Mouse (Mus musculus): ENCODE results near the gene Nox4. TPM values are rescaled to one million over a fixed set of nuclear protein-coding genes. Genes with fewer than 3 reads are reported as not detected.

The Nox4 gene
- under 1 TPM; 0.60 TPM for total RNA-seq (2021)
- long read RNA-seq, experiment 1: 0 reads
- long read RNA-seq, experiment 2: 0 reads

- no peak for DNase-seq (ENCODE audit: low spot score in 2 of 2)
Observed at GRCm38 (mm10) chr7:87245856-87246579, at the start of gene Nox4. Nox4 (plus strand) TSS chr7:87246096.

GRCm38 (mm10) chr7:87204751-87205150, 41.1 kb upstream of the Nox4 start:
- DNase-seq (ENCODE audit: low spot score in 2 of 2): no peak

GRCm38 (mm10) chr7:87221712-87222111, 24.2 kb upstream of the Nox4 start:
- DNase-seq (ENCODE audit: low spot score in 2 of 2): no peak

- DNase-seq (ENCODE audit: low spot score in 2 of 2): no peak
Observed at GRCm38 (mm10) chr7:87222751-87223150, 23.1 kb upstream of the Nox4 start.

GRCm38 (mm10) chr7:87225617-87226016, 20.3 kb upstream of the Nox4 start:
- DNase-seq (ENCODE audit: low spot score in 2 of 2): no peak

GRCm38 (mm10) chr7:87227051-87227948, 18.6 kb upstream of the Nox4 start:
- DNase-seq (ENCODE audit: low spot score in 2 of 2): no peak

GRCm38 (mm10) chr7:87229502-87229901, 16.4 kb upstream of the Nox4 start:
- DNase-seq (ENCODE audit: low spot score in 2 of 2): no peak

GRCm38 (mm10) chr7:87241139-87241538, 4.8 kb upstream of the Nox4 start:
- no peak for DNase-seq (ENCODE audit: low spot score in 2 of 2)

GRCm38 (mm10) chr7:87246580-87246934, 661 bp downstream of the Nox4 start:
- no peak for DNase-seq (ENCODE audit: low spot score in 2 of 2)

- no peak for DNase-seq (ENCODE audit: low spot score in 2 of 2)
Observed at GRCm38 (mm10) chr7:87246940-87247339, 1.0 kb downstream of the Nox4 start.

GRCm38 (mm10) chr7:87247926-87248325, 2.0 kb downstream of the Nox4 start:
- DNase-seq (ENCODE audit: low spot score in 2 of 2): no peak

GRCm38 (mm10) chr7:87252071-87252470, 6.2 kb downstream of the Nox4 start:
- no peak for DNase-seq (ENCODE audit: low spot score in 2 of 2)

GRCm38 (mm10) chr7:87277225-87277624, 31.3 kb downstream of the Nox4 start:
- DNase-seq (ENCODE audit: low spot score in 2 of 2): peak; percentile 14 to 70

- no peak for DNase-seq (ENCODE audit: low spot score in 2 of 2)
Observed at GRCm38 (mm10) chr7:87303726-87304315, 57.9 kb downstream of the Nox4 start.

GRCm38 (mm10) chr7:87321571-87321970, 75.7 kb downstream of the Nox4 start:
- no peak for DNase-seq (ENCODE audit: low spot score in 2 of 2)

GRCm38 (mm10) chr7:87322085-87322484, 76.2 kb downstream of the Nox4 start:
- DNase-seq (ENCODE audit: low spot score in 2 of 2): no peak

GRCm38 (mm10) chr7:87330782-87331558, 85.1 kb downstream of the Nox4 start:
- DNase-seq (ENCODE audit: low spot score in 2 of 2): no peak

- DNase-seq (ENCODE audit: low spot score in 2 of 2): no peak
Observed at GRCm38 (mm10) chr7:87345598-87345997, 99.7 kb downstream of the Nox4 start.

GRCm38 (mm10) chr7:87352818-87353217, 106.9 kb downstream of the Nox4 start:
- no peak for DNase-seq (ENCODE audit: low spot score in 2 of 2)

GRCm38 (mm10) chr7:87367834-87368233, 121.9 kb downstream of the Nox4 start:
- DNase-seq (ENCODE audit: low spot score in 2 of 2): no peak

GRCm38 (mm10) chr7:87369131-87369530, 123.2 kb downstream of the Nox4 start:
- no peak for DNase-seq (ENCODE audit: low spot score in 2 of 2)
